ENCODE assay signal across 8 mouse cellular contexts in genomic region chr8:74994540-74994939, GRCm38 (mm10). TPM values are rescaled to one million over a fixed set of nuclear protein-coding genes. Genes with fewer than 3 reads are reported as not detected.
DNase-seq lines count a peak whose midpoint lies in the region; ATAC-seq and TF ChIP-seq lines count a peak whose summit lies in the region.

No protein-coding gene starts in this region.

- H3ac ChIP-seq in myocyte (ENCODE audit: control insufficient read depth, insufficient read length), result peak overlapping the region; percentile 46

- no peaks in the 10 kb centered on the region for H3K27me3 ChIP-seq in forebrain, embryonic 14.5 days (replicated peaks; ENCODE audit: control insufficient read depth, insufficient read depth, low read length)
- H3K27me3 ChIP-seq in myocyte (ENCODE audit: control insufficient read depth, insufficient read depth, insufficient read length), result no peaks in the 10 kb centered on the region

- H3K4me2 ChIP-seq in forebrain, embryonic 14.5 days (ENCODE audit: low read length), result peak overlapping the region; percentile 60
- H3K4me2 ChIP-seq in myocyte (ENCODE audit: low read depth), result peak overlapping the region; percentile 76

- no peak for TF ChIP-seq POLR2A in myocyte (IDR thresholded peaks at IDR 0.05; ENCODE audit: insufficient read length, low read depth)

- H3K36me3 ChIP-seq in forebrain, embryonic 14.5 days (ENCODE audit: control insufficient read depth, insufficient read depth, low read length), result peaks cover 11% of the 10 kb centered on the region
- peaks cover under 1% of the 10 kb centered on the region for H3K36me3 ChIP-seq in myocyte (ENCODE audit: control insufficient read depth, insufficient read depth)

- no peak overlapping the region for H3K27ac ChIP-seq in forebrain, embryonic 14.5 days (ENCODE audit: low read depth, low read length)

- peak overlapping the region; percentile 87 for H3K4me3 ChIP-seq in forebrain, embryonic 14.5 days (ENCODE audit: low read depth, low read length)
- H3K4me3 ChIP-seq in myocyte, result peak overlapping the region; percentile 39

- 4% methylated on average over 7 of the region's 7 CpGs for WGBS in forebrain, embryonic 14.5 days

- no peaks in the 10 kb centered on the region for H3K9me3 ChIP-seq in forebrain, embryonic 14.5 days (replicated peaks; ENCODE audit: control insufficient read depth, low read length)

- intact Hi-C loops in heart, postnatal 14 days (cut with DNase I), result loop anchor here (5.0 kb wide), 1 partner anchor 38 kb away; the partner anchor contains the start of gene Tom1

- peak overlapping the region; percentile 99 for H3K9ac ChIP-seq in forebrain, embryonic 14.5 days (ENCODE audit: low read length)

- peak; percentile 84 for DNase-seq in heart, adult 11 months
- DNase-seq in heart, postnatal 14 days, result no peak
- DNase-seq in NIH3T3 (ENCODE audit: low read depth), result peak; percentile 27
- peak; percentile 40 for DNase-seq in forebrain, embryonic 14.5 days (ENCODE audit: low spot score)
- peak; percentile 13 to 33 for DNase-seq in kidney, postnatal 4 days
- no peak for DNase-seq in ovary, adult 18-20 months (ENCODE audit: low spot score)

- peaks cover 4% of the 10 kb centered on the region for H3K4me1 ChIP-seq in forebrain, embryonic 14.5 days (ENCODE audit: control insufficient read depth, insufficient read depth, low read length)

- peaks cover 37% of the 10 kb centered on the region for H3K79me2 ChIP-seq in myocyte (ENCODE audit: control insufficient read depth, insufficient read depth)

- ATAC-seq in forebrain, embryonic 14.5 days, result no peak
- ATAC-seq in monocyte, adult 5-6 weeks (replicated peaks; ENCODE audit: insufficient number of reproducible peaks, low FRiP score, low TSS enrichment, poor library complexity, severe bottlenecking), result no peak

TF ChIP-seq in myocyte, 11 proteins besides CTCF, POLR2A, EP300 and RAD21:
- TF ChIP-seq MAX (IDR thresholded peaks at IDR 0.05; ENCODE audit: low read depth), result no peak
- no peak for TF ChIP-seq TCF12 (IDR thresholded peaks at IDR 0.05; ENCODE audit: insufficient read depth, poor library complexity, severe bottlenecking)
- TF ChIP-seq USF1 (IDR thresholded peaks at IDR 0.05; ENCODE audit: low read depth), result no peak
- TF ChIP-seq REST (IDR thresholded peaks at IDR 0.05; ENCODE audit: insufficient read depth, insufficient read length), result no peak
- TF ChIP-seq TCF3 (IDR thresholded peaks at IDR 0.05; ENCODE audit: insufficient read length, low read depth), result no peak
- TF ChIP-seq MYOD1 (IDR thresholded peaks at IDR 0.05; ENCODE audit: control insufficient read depth in 1 of 3, insufficient read length in 2 of 3, low read depth in 2 of 3), result no peak
- no peak for TF ChIP-seq E2F4 (IDR thresholded peaks at IDR 0.05; ENCODE audit: insufficient read depth)
- no peak for TF ChIP-seq CEBPB (IDR thresholded peaks at IDR 0.05; ENCODE audit: insufficient read depth, poor library complexity, severe bottlenecking)
- TF ChIP-seq SRF (IDR thresholded peaks at IDR 0.05; ENCODE audit: control insufficient read depth, insufficient read length, low read depth), result no peak
TF ChIP-seq in myocyte: peak in this region for 0.

RNA-seq across cellular contexts. Expression of gene Hmgxb4, which starts 1.4 kb away (rescaled TPM):
- total RNA-seq in heart, postnatal 14 days (2021), result 10 to 100 TPM; 15.2 to 16.0 TPM
- 50.0 and 56.9 TPM in 2 replicates for polyA plus RNA-seq in forebrain, embryonic 14.5 days (2014; fragmentation: Nextera tagmentation; extraction: Ambion mirVana)
- polyA plus RNA-seq in myocyte (2012; fragmentation: generic; extraction: Trizol), result 9.1 TPM
- 29.7 to 52.8 TPM (median 33.2 TPM) in 3 replicates for total RNA-seq in monocyte, adult 5-6 weeks (2017)

RNA-seq across cellular contexts. Expression of gene Tom1, which starts 39.0 kb away (rescaled TPM):
- total RNA-seq in heart, postnatal 14 days (2021), result 10 to 100 TPM; 56.5 to 56.6 TPM
- 16.5 and 16.9 TPM in 2 replicates for polyA plus RNA-seq in forebrain, embryonic 14.5 days (2014; fragmentation: Nextera tagmentation; extraction: Ambion mirVana)
- polyA plus RNA-seq in myocyte (2012; fragmentation: generic; extraction: Trizol), result 84.2 TPM
- 21.5 to 55.1 TPM (median 25.0 TPM) in 3 replicates for total RNA-seq in monocyte, adult 5-6 weeks (2017)

Comparison
In these comparisons a context has a peak if more than half of its experiments do, and no peak if none do; other contexts are left out.
1. DNase-seq: peak in heart, adult 11 months (single experiment), NIH3T3 (single experiment), forebrain, embryonic 14.5 days (single experiment) and kidney, postnatal 4 days (2 of 2); none in heart, postnatal 14 days (0 of 2) and ovary, adult 18-20 months (single experiment).